Mouse (Mus musculus) skeletal muscle tissue, postnatal 0 days (tissue): ENCODE results near the gene Banf1. TPM values are rescaled to one million over a fixed set of nuclear protein-coding genes. Genes with fewer than 3 reads are reported as not detected.

Experiments used
- polyA plus RNA-seq: library from polyadenylated mRNA; unstranded; fragments of >200 nt; fragmentation: Nextera tagmentation; extraction: Ambion mirVana; gene quantifications from 2 replicates; pipeline ENCODE4 v1.2.1, GENCODE M21; 2015

Gene Banf1
- 216 and 231 TPM in 2 replicates for polyA plus RNA-seq

GRCm38 (mm10) chr19:5367053-5367359 is at the start of gene Banf1:
Banf1 (minus strand) TSS chr19:5367168.

GRCm38 (mm10) chr19:5402293-5402692 is 35.3 kb upstream of the Banf1 start, which contains the start of gene Tsga10ip:
Tsga10ip (minus strand) TSS chr19:5402526.

GRCm38 (mm10) chr19:5388588-5389242 is 21.7 kb upstream of the Banf1 start, which contains the start of gene Sart1:
Sart1 (minus strand) TSS chr19:5388703.

GRCm38 (mm10) chr19:5366175-5367052 is 554 bp downstream of the Banf1 start, which contains the start of gene Eif1ad:
Eif1ad (plus strand) TSS chr19:5366741.

GRCm38 (mm10) chr19:5349502-5349873 is 17.5 kb downstream of the Banf1 start, which contains the start of gene Cst6:
Cst6 (minus strand) TSS chr19:5349574.

GRCm38 (mm10) chr19:5335441-5335840 is 31.5 kb downstream of the Banf1 start, which contains the start of gene Catsper1:
Catsper1 (plus strand) TSS chr19:5335741.

Other genes with a start within 250 kb of the Banf1 start
- 11.7 and 12.5 TPM in 2 replicates for gene Klc2, start 248.6 kb downstream of the Banf1 start, polyA plus RNA-seq
- gene Pacs1, start 94.0 kb downstream of the Banf1 start, polyA plus RNA-seq, result 6.6 and 7.4 TPM in 2 replicates
- gene Sf3b2, start 71.7 kb downstream of the Banf1 start, polyA plus RNA-seq, result 128 and 129 TPM in 2 replicates
- 0.45 and 0.57 TPM in 2 replicates for gene Gal3st3, start 68.8 kb downstream of the Banf1 start, polyA plus RNA-seq
- not detected in 2 replicates for gene Catsper1, start 31.4 kb downstream of the Banf1 start, polyA plus RNA-seq
- 4.5 and 13.1 TPM in 2 replicates for gene Cst6, start 17.6 kb downstream of the Banf1 start, polyA plus RNA-seq
- 21.4 and 25.3 TPM in 2 replicates for gene Eif1ad, start 427 bp downstream of the Banf1 start, polyA plus RNA-seq
- gene Sart1, start 21.5 kb upstream of the Banf1 start, polyA plus RNA-seq, result 22.0 and 29.6 TPM in 2 replicates
- gene Tsga10ip, start 35.4 kb upstream of the Banf1 start, polyA plus RNA-seq, result 0.13 TPM in 1 of 2 replicates, not detected in the other
- gene Drap1, start 57.8 kb upstream of the Banf1 start, polyA plus RNA-seq, result 361 and 364 TPM in 2 replicates
- gene AI837181, start 58.0 kb upstream of the Banf1 start, polyA plus RNA-seq, result 46.1 and 48.8 TPM in 2 replicates
- gene Fosl1, start 80.4 kb upstream of the Banf1 start, polyA plus RNA-seq, result not detected in 2 replicates
- 6.8 and 8.5 TPM in 2 replicates for gene Ccdc85b, start 90.7 kb upstream of the Banf1 start, polyA plus RNA-seq
- 59.8 and 61.8 TPM in 2 replicates for gene Fibp, start 93.4 kb upstream of the Banf1 start, polyA plus RNA-seq
- gene Ctsw, start 101.3 kb upstream of the Banf1 start, polyA plus RNA-seq, result 0.15 and 0.55 TPM in 2 replicates
- 53.2 and 70.8 TPM in 2 replicates for gene Efemp2, start 106.8 kb upstream of the Banf1 start, polyA plus RNA-seq
- 29.2 and 31.8 TPM in 2 replicates for gene Mus81, start 121.2 kb upstream of the Banf1 start, polyA plus RNA-seq
- gene Cfl1, start 123.3 kb upstream of the Banf1 start, polyA plus RNA-seq, result 666 and 916 TPM in 2 replicates
- gene 1700020D05Rik, start 136.6 kb upstream of the Banf1 start, polyA plus RNA-seq, result 0.14 TPM in 1 of 2 replicates, not detected in the other
- gene Snx32, start 143.4 kb upstream of the Banf1 start, polyA plus RNA-seq, result 6.4 and 8.5 TPM in 2 replicates
- 0.65 TPM in 1 of 2 replicates, not detected in the other for gene Ovol1, start 193.5 kb upstream of the Banf1 start, polyA plus RNA-seq
- gene Ap5b1, start 200.9 kb upstream of the Banf1 start, polyA plus RNA-seq, result 1.1 and 2.0 TPM in 2 replicates
- gene Rnaseh2c, start 234.7 kb upstream of the Banf1 start, polyA plus RNA-seq, result 48.4 and 58.1 TPM in 2 replicates
- 28.4 and 28.8 TPM in 2 replicates for gene Kat5, start 243.1 kb upstream of the Banf1 start, polyA plus RNA-seq